Mouse (Mus musculus) central nervous system, embryonic 18 days (tissue): Measurements from ENCODE around the gene 9130019O22Rik. TPM values are rescaled to one million over a fixed set of nuclear protein-coding genes. Genes with fewer than 3 reads are reported as not detected.

Experiments
- polyA plus RNA-seq: library from polyadenylated mRNA; depleted of rRNA; stranded (reverse); fragments of >200 nt; gene quantifications from 2 replicates; pipeline ENCODE4 v1.2.3, GENCODE M21; 2012; rRNA removed

Gene 9130019O22Rik
- polyA plus RNA-seq: 3.2 and 3.4 TPM in 2 replicates

DNA sequence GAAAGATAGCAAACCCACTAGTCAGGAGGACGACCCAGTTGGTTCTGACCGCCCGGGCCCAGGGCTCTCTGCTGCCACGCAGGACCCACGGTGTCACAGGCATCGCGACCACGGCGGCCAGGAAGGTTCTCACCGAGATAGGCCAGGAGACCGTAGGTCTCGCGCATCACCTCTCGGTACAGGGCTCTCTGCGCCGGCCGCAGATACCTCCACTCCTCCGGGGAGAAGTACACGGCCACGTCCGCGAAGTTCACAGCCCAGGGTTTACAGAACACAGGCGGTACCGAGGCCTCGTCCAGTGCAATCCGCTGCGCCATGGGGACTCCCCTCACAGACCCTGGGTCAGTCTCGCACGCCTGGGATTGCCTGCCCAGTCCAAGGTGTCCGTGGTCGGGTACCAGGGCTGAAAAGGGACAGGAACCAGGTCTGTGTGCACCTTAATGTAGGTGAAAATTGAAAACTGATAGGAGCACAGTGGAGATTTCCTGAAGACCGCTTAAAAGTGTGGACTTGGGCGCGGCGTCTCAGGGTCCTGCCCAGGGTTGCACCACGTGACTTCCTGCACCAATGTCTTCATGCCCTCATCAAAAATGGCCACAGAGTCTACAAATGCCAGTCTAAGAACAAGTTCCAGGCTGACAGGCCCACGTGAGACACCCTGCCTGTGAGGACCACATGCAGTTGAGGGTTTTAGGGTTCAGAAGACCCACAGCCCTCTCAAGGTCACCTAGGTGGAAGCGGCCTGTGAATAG is at the start of gene 9130019O22Rik:
Gene 9130019O22Rik, minus strand, starts transcription at position 526 of the 752 bp plus-strand sequence.

DNA sequence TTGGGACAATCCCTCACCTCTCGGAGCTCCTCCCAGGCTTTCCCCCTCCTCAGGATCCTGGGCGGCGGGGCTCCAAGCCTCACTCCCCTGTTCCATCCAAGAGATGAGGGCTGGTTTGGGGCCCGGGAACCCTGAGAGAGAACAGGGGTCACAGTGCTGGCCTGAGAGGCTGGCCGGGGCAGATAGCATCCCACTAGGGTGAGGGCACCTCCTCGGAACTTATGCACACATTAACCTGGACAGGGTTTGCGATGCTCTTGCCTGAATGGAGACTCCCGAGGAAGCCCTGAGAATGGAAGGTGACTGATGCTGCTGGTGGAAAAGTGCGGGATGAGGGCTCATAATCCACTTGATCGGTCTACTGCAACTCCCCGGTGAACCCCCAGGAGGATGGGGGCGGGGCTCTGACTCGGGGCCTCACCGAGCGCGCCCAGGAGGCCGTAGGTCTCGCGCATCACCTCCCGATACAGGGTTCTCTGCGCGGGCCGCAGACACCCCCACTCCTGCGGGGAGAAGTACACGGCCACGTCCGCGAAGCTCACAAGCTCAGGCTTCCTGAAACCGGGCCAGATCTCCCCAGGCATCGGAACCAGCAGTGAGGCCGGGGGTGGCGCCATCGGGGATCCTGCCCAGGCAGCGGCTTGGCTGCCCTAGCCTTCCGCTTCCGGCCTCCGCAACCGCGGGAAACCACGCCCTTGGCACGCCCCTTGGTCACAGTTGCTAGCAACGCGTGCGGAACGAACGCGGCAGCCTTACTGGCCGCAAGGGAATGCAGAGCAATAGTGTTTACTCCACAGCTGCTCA is 34.6 kb upstream of the 9130019O22Rik start, which contains the start of gene Zfp688:
Gene Zfp688, minus strand, starts transcription at position 681 of the 804 bp plus-strand sequence.

DNA sequence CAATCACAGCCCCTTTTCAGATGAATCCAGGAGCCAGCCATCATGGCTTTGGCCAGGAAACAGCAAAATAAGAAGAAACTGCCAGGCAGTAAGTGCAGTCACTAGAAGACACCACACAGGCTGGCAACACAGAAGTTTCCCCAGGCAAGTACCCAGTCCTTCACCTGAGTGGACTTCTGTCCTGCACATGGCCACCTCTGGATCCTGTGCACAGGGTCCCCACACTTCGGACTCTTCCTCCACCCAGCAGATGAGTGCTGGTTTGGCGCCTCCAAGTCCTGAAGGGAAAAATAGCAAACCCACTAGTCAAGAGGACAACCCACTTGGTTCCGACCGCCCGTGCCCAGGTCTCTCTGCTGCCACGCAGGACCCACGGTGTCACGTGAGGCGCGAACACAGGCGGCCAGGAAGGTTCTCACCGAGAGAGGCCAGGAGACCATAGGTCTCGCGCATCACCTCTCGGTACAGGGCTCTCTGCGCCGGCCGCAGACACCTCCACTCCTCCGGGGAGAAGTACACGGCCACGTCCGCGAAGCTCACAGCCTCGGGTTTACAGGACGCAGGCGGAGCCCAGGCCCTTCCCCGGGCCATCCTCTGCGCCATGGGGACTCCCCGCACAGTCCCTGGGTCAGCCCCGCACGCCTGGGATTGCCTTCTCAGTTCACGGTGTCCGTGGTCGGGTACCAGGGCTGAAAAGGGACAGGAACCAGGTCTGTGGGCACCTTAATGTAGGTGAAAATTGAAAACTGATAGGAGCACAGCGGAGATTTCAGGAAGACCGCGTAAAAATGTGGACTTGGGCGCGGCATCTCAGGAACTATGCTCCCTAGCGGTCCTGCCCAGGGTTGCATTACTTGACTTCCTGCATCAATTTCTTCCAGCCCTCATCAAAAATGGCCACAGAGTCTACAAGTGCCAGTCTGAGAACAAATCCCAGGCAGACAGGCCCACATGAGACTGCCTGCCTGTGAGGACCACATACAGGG is 19.3 kb upstream of the 9130019O22Rik start, which contains the start of gene Zfp764:
Gene Zfp764, minus strand, starts transcription at position 821 of the 986 bp plus-strand sequence.

DNA sequence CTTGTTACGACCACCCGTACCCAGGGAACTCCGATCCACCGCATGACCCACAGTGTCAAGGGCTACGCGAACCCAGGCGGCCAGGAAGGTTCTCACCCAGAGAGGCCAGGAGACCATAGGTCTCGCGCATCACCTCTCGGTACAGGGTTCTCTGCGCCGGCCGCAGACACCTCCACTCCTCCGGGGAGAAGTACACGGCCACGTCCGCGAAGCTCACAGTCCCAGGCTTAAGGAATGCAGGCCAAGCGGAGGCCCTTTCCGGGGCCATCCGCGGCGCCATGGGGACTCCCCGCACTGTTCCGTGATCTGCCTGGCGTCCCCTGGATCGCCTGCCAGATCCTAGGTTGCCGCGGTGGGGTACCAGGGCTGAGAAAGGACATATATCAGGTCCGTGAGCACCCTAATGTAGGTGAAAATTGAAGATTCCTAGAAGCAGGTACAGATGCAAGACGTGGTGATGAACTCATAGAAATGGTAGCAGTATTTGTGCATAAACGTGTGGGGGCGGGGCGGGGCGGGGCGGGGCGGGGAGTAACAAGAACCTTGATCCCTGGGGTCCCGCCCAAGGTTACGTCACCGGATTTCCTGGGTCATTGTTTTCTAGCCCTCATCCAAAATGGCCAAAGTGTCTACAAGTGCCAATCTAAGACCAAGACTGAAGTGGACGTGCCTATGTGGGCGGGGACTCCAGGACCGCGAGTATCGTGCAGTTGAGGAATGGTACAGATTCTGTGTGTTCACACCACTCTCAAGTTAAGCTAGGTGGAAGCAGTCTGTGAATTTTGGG is 6.4 kb upstream of the 9130019O22Rik start, which contains the start of gene E430018J23Rik:
Gene E430018J23Rik, minus strand, starts transcription at position 473 of the 787 bp plus-strand sequence.

DNA sequence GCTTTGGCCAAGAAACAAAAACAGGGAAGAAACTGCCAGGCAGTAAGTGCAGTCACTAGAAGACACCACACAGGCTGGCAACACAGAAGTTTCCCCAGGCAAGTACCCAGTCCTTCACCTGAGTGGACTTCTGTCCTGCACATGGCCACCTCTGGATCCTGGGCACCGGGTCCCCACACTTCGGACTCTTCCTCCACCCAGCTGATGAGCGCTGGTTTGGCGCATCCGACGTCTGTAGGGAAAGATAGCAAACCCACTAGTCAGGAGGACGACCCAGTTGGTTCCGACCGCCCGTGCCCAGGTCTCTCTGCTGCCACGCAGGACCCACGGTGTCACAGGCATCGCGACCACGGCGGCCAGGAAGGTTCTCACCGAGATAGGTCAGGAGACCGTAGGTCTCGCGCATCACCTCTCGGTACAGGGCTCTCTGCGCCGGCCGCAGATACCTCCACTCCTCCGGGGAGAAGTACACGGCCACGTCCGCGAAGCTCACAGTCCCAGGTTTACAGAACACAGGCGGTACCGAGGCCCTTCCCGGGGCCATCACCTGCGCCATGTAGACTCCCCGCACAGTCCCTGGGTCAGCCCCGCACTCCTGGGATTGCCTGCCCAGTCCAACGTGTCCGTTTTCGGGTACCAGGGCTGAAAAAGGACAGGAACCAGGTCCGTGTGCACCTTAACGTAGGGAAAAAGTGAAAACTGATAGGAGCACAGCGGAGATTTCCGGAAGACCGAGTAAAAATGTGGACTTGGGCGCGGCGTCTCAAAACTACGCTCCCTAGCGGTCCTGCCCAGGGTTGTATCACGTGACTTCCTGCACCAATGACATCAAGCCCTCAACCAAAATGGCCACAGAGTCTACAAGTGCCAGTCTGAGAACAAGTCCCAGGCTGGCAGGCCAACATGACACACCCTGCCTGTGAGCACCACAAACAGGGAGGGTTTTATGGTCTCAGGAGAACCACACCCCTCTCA is 11.4 kb downstream of the 9130019O22Rik start, which contains the start of gene Zfp747:
Gene Zfp747, minus strand, starts transcription at position 780 of the 975 bp plus-strand sequence.

DNA sequence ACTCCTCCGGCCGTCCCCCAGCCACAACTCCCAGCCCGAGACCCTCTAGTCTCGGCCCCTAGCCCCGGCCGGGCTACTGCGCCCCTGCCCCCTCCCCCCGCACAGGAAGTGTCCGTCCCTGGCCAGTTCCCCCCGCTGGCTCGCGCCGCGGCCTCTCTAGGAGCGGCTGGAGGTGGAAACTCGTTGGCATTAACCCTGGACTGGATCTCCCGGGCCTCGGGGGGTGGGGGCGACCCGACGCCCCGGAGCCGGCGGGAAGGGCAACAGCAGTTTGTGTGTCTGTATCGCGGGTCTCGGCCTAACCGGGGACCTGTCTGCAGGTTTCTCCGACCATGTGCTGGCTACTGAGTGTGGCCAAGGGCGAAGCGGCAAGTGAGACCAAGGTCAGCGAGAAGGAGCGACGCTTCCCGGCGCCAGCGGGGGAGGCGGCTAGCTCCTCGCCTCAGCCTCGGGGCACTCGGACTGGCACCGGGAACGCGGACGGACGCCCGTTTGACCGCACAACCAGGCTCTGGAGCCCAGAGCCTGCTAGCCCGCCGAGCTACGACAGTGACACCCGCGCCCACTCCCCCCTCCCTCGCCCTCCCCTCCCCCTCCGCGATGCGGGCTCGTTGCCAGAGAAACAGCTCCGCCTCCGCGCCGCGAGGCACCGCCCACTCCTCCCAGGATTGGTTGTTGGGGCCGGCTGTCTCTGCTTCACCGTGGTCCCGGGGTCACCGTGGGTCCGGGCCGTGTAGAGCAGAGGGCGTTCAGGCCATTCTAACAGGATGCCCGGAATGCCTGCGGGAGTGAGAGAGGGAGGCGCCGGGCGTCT is 41.2 kb downstream of the 9130019O22Rik start, which contains the start of gene Zfp768:
Gene Zfp768, minus strand, starts transcription at position 78 of the 814 bp plus-strand sequence.

Other genes starting within 250 kb of the 9130019O22Rik start
- 0.06 and 0.08 TPM in 2 replicates for gene Spn, start 249.3 kb downstream of the 9130019O22Rik start, polyA plus RNA-seq
- 112 and 116 TPM in 2 replicates for gene Cd2bp2, start 191.1 kb downstream of the 9130019O22Rik start, polyA plus RNA-seq
- 57.6 and 57.8 TPM in 2 replicates for gene Tbc1d10b, start 178.7 kb downstream of the 9130019O22Rik start, polyA plus RNA-seq
- gene Mylpf, start 178.3 kb downstream of the 9130019O22Rik start, polyA plus RNA-seq: 1.7 and 214 TPM in 2 replicates
- 26.0 and 27.8 TPM in 2 replicates for gene Zfp553, start 154.1 kb downstream of the 9130019O22Rik start, polyA plus RNA-seq
- 14.8 and 15.4 TPM in 2 replicates for gene Sept1, start 154.0 kb downstream of the 9130019O22Rik start, polyA plus RNA-seq
- gene Zfp771, start 142.9 kb downstream of the 9130019O22Rik start, polyA plus RNA-seq: 96.1 and 100 TPM in 2 replicates
- gene Dctpp1, start 126.5 kb downstream of the 9130019O22Rik start, polyA plus RNA-seq: 87.3 and 95.0 TPM in 2 replicates
- gene Sephs2, start 113.1 kb downstream of the 9130019O22Rik start, polyA plus RNA-seq: 28.4 and 29.9 TPM in 2 replicates
- 0.47 and 0.57 TPM in 2 replicates for gene Itgal, start 90.9 kb downstream of the 9130019O22Rik start, polyA plus RNA-seq
- 26.9 and 27.0 TPM in 2 replicates for gene Zfp768, start 41.6 kb downstream of the 9130019O22Rik start, polyA plus RNA-seq
- 6.8 and 7.0 TPM in 2 replicates for gene Zfp747, start 11.1 kb downstream of the 9130019O22Rik start, polyA plus RNA-seq
- gene E430018J23Rik, start 6.5 kb upstream of the 9130019O22Rik start, polyA plus RNA-seq: 5.2 and 5.5 TPM in 2 replicates
- gene Zfp764, start 19.7 kb upstream of the 9130019O22Rik start, polyA plus RNA-seq: 3.9 and 4.6 TPM in 2 replicates
- gene Zfp688, start 34.9 kb upstream of the 9130019O22Rik start, polyA plus RNA-seq: 17.7 and 18.9 TPM in 2 replicates
- 9.2 and 10.9 TPM in 2 replicates for gene Zfp689, start 62.0 kb upstream of the 9130019O22Rik start, polyA plus RNA-seq
- gene Prr14, start 72.4 kb upstream of the 9130019O22Rik start, polyA plus RNA-seq: 54.7 and 57.7 TPM in 2 replicates
- 18.1 and 24.0 TPM in 2 replicates for gene Fbrs, start 92.0 kb upstream of the 9130019O22Rik start, polyA plus RNA-seq
- 15.5 and 19.3 TPM in 2 replicates for gene Srcap, start 124.8 kb upstream of the 9130019O22Rik start, polyA plus RNA-seq
- gene Gm42715, start 132.4 kb upstream of the 9130019O22Rik start, polyA plus RNA-seq: 13.4 and 14.3 TPM in 2 replicates
- gene Tmem265, start 174.2 kb upstream of the 9130019O22Rik start, polyA plus RNA-seq: 1.3 and 2.7 TPM in 2 replicates
- gene Phkg2, start 186.2 kb upstream of the 9130019O22Rik start, polyA plus RNA-seq: 111 and 112 TPM in 2 replicates
- gene Ccdc189, start 201.4 kb upstream of the 9130019O22Rik start, polyA plus RNA-seq: 13.5 TPM in 2 replicates
- 46.9 and 49.5 TPM in 2 replicates for gene Rnf40, start 201.6 kb upstream of the 9130019O22Rik start, polyA plus RNA-seq
- 28.9 and 29.8 TPM in 2 replicates for gene Zfp629, start 228.6 kb upstream of the 9130019O22Rik start, polyA plus RNA-seq